Mouse (Mus musculus) activated CD4-positive, CD25-positive, alpha-beta regulatory T cell (primary cell): ENCODE results near the gene Fgd6. TPM values are rescaled to one million over a fixed set of nuclear protein-coding genes. Genes with fewer than 3 reads are reported as not detected.

Experiments used
- polyA plus RNA-seq, 2 experiments: library from polyadenylated mRNA; unstranded; fragments of 100-300 nt; shearing (Covaris generic); gene quantifications; one replicate each; pipeline ENCODE4 v1.2.1; 2017

Gene Fgd6
- polyA plus RNA-seq: 1 to 10 TPM in 1 of 2 experiments, under 1 TPM in 1; 0.80 to 2.5 TPM

DNA sequence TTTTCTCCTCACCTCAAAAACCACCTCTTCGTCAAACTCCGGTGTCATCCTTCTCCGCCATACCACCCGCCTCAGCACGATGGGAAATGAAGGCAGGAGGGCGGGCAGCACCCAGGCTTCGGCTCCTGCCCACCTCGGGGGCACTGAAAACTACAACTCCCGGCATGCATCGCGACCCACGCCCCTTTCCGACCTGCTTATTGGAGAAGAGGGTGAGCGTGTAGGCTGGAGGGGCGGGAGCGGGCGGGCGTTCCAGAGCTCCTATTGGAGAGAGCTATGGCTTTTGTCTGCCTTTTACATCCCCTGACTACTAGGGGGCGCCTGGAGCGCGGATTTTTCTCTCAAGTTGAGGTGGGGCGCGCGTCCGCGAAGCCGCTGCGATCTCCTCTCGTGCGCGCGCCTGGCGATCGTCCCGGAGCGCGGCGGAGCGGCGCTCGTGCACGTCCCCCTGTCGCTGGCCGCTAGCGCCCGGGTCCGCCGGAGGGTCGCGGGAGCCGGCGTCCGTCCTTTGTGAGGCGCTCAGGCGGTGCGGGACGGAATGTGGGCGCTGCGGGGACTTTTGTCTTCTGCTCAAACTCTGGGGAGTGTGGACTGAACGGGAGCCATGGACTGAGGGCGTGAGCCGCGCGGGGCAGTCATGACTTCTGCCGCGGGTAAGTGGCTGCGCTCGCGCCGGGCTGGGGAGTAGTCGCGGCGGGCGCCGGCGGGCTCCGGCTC is at the start of gene Fgd6, which contains the start of gene Vezt:
Gene Fgd6, plus strand, starts transcription at position 344 of the 717 bp plus-strand sequence.
Gene Vezt, minus strand, starts transcription at position 160 of the 717 bp plus-strand sequence.

GRCm38 (mm10) chr10:94147756-94148531 is 112.1 kb downstream of the Fgd6 start, which contains the start of gene Nr2c1:
Nr2c1 (plus strand) TSS chr10:94148023.

Other genes starting within 250 kb of the Fgd6 start
- gene Usp44, start 204.4 kb upstream of the Fgd6 start, polyA plus RNA-seq: under 1 TPM in 1 of 2 experiments, not detected in 1; 0.09 TPM
- gene Metap2, start 138.9 kb upstream of the Fgd6 start, polyA plus RNA-seq: 100 to 1,000 TPM; 172 to 185 TPM
- gene Vezt, start 184 bp upstream of the Fgd6 start, polyA plus RNA-seq: 1 to 10 TPM; 8.8 to 9.3 TPM
- 1 to 10 TPM; 3.7 to 4.8 TPM for gene Nr2c1, start 112.0 kb downstream of the Fgd6 start, polyA plus RNA-seq
- gene Ndufa12, start 162.7 kb downstream of the Fgd6 start, polyA plus RNA-seq: 100 to 1,000 TPM; 113 to 135 TPM